ENCODE assay signal across 14 mouse cellular contexts in genomic region chr6:120443363-120444355, GRCm38 (mm10). TPM values are rescaled to one million over a fixed set of nuclear protein-coding genes. Genes with fewer than 3 reads are reported as not detected.
DNase-seq lines count a peak whose midpoint lies in the region; ATAC-seq and TF ChIP-seq lines count a peak whose summit lies in the region.
"Had no signal": no experiment of that assay in that cellular context is flagged by ENCODE, and none has a peak within 500 bp of the region (broad histone marks: within the 10 kb centered on the region; RNA-seq: fewer than 3 reads in every experiment).

No protein-coding gene starts in this region.

- no peak overlapping the region for H3K4me3 ChIP-seq in heart, embryonic 13.5 days
- no peak overlapping the region for H3K4me3 ChIP-seq in embryonic facial prominence, embryonic 15.5 days (replicated peaks)
- no peak overlapping the region for H3K4me3 ChIP-seq in intestine, embryonic 15.5 days (replicated peaks)
- H3K4me3 ChIP-seq in kidney, postnatal 0 days (replicated peaks; ENCODE audit: low read depth, low read length), result no peak overlapping the region
- no peak overlapping the region for H3K4me3 ChIP-seq in hindbrain, embryonic 13.5 days
- H3K4me3 ChIP-seq: limb, embryonic 13.5 days had no signal

- intact Hi-C loops in heart, postnatal 14 days (cut with DNase I), result no loop called here

- WGBS in heart, embryonic 13.5 days, result 55% methylated on average over 14 of the region's 14 CpGs
- WGBS in embryonic facial prominence, embryonic 15.5 days, result 64% methylated on average over 14 of the region's 14 CpGs
- WGBS in intestine, embryonic 15.5 days, result 67% methylated on average over 14 of the region's 14 CpGs
- WGBS in kidney, postnatal 0 days, result 59% methylated on average over 14 of the region's 14 CpGs
- 87% methylated on average over 14 of the region's 14 CpGs for WGBS in hindbrain, embryonic 13.5 days

- H3K36me3 ChIP-seq in heart, embryonic 13.5 days, result peaks cover 49% of the 10 kb centered on the region
- H3K36me3 ChIP-seq in embryonic facial prominence, embryonic 15.5 days, result peaks cover 25% of the 10 kb centered on the region
- H3K36me3 ChIP-seq in intestine, embryonic 15.5 days, result peaks cover 8% of the 10 kb centered on the region; the same call in 1 of the 2 replicates
- peaks cover 24% of the 10 kb centered on the region for H3K36me3 ChIP-seq in kidney, postnatal 0 days (ENCODE audit: insufficient read depth, low read length)
- H3K36me3 ChIP-seq in hindbrain, embryonic 13.5 days, result peaks cover 34% of the 10 kb centered on the region

- peak overlapping the region; percentile 24 for H3K4me2 ChIP-seq in heart, embryonic 13.5 days
- no peak overlapping the region for H3K4me2 ChIP-seq in embryonic facial prominence, embryonic 15.5 days (replicated peaks)
- no peak overlapping the region for H3K4me2 ChIP-seq in intestine, embryonic 15.5 days (replicated peaks)
- H3K4me2 ChIP-seq in kidney, postnatal 0 days (ENCODE audit: low read length), result no peak overlapping the region
- H3K4me2 ChIP-seq in hindbrain, embryonic 13.5 days, result no peak overlapping the region
- H3K4me2 ChIP-seq: limb, embryonic 13.5 days had no signal

- no peak for ATAC-seq in heart, embryonic 13.5 days (ENCODE audit: extremely low read depth, insufficient number of reproducible peaks, low FRiP score, low TSS enrichment)
- no peak for ATAC-seq in embryonic facial prominence, embryonic 15.5 days (ENCODE audit: insufficient number of reproducible peaks, low FRiP score, low TSS enrichment, low read depth)
- peak; percentile 67; the same call in 1 of the 2 replicates for ATAC-seq in intestine, embryonic 15.5 days
- 0 out of 2 replicates have a peak, but pooled peaks have one; percentile 35 for ATAC-seq in kidney, postnatal 0 days (replicated peaks; ENCODE audit: low FRiP score, low read depth)
- no peak for ATAC-seq in hindbrain, embryonic 13.5 days (ENCODE audit: low FRiP score)
- ATAC-seq in granulocyte monocyte progenitor cell, adult 5-6 weeks (replicated peaks; ENCODE audit: poor library complexity, severe bottlenecking), result no peak

- no peak for TF ChIP-seq CTCF in kidney, postnatal 0 days (IDR thresholded peaks at IDR 0.05; ENCODE audit: low read depth)

- no peak for DNase-seq in heart, postnatal 14 days
- DNase-seq in kidney, postnatal 0 days (ENCODE audit: low spot score), result no peak
- no peak for DNase-seq in frontal cortex, postnatal 10 days (ENCODE audit: low spot score in 2 of 2)
- DNase-seq: adrenal gland, postnatal 36 days; cerebellum, adult 9-11 months; lung, adult 2 months; midbrain, embryonic 14.5 days; spleen, adult 18-20 months had no signal

- peak overlapping the region; percentile 68 for H3K27ac ChIP-seq in heart, embryonic 13.5 days (replicated peaks)
- H3K27ac ChIP-seq in embryonic facial prominence, embryonic 15.5 days (replicated peaks), result peak overlapping the region; percentile 17; the same call in 1 of the 2 replicates
- no peak overlapping the region for H3K27ac ChIP-seq in intestine, embryonic 15.5 days
- peak overlapping the region; percentile 38; the same call in 1 of the 2 replicates for H3K27ac ChIP-seq in kidney, postnatal 0 days
- no peak overlapping the region for H3K27ac ChIP-seq in hindbrain, embryonic 13.5 days
- H3K27ac ChIP-seq: limb, embryonic 13.5 days had no signal

- H3K9me3 ChIP-seq in heart, embryonic 13.5 days, result no peaks in the 10 kb centered on the region
- no peaks in the 10 kb centered on the region for H3K9me3 ChIP-seq in embryonic facial prominence, embryonic 15.5 days (replicated peaks)
- no peaks in the 10 kb centered on the region for H3K9me3 ChIP-seq in intestine, embryonic 15.5 days
- H3K9me3 ChIP-seq in kidney, postnatal 0 days (replicated peaks; ENCODE audit: low read length), result no peaks in the 10 kb centered on the region
- H3K9me3 ChIP-seq in hindbrain, embryonic 13.5 days, result no peaks in the 10 kb centered on the region
- H3K9me3 ChIP-seq: limb, embryonic 13.5 days had no signal

- no peaks in the 10 kb centered on the region for H3K27me3 ChIP-seq in heart, embryonic 13.5 days (replicated peaks)
- H3K27me3 ChIP-seq in embryonic facial prominence, embryonic 15.5 days, result no peaks in the 10 kb centered on the region
- no peaks in the 10 kb centered on the region for H3K27me3 ChIP-seq in intestine, embryonic 15.5 days (replicated peaks)
- H3K27me3 ChIP-seq in kidney, postnatal 0 days (ENCODE audit: insufficient read depth, low read length), result no peaks in the 10 kb centered on the region
- no peaks in the 10 kb centered on the region for H3K27me3 ChIP-seq in hindbrain, embryonic 13.5 days
- H3K27me3 ChIP-seq: limb, embryonic 13.5 days had no signal

- H3K4me1 ChIP-seq in heart, embryonic 13.5 days, result peaks cover 17% of the 10 kb centered on the region
- H3K4me1 ChIP-seq in embryonic facial prominence, embryonic 15.5 days, result no peaks in the 10 kb centered on the region
- no peaks in the 10 kb centered on the region for H3K4me1 ChIP-seq in intestine, embryonic 15.5 days (replicated peaks)
- H3K4me1 ChIP-seq in kidney, postnatal 0 days (replicated peaks; ENCODE audit: insufficient read depth, low read length), result no peaks in the 10 kb centered on the region
- no peaks in the 10 kb centered on the region for H3K4me1 ChIP-seq in hindbrain, embryonic 13.5 days (replicated peaks)

- no peak overlapping the region for H3K9ac ChIP-seq in heart, embryonic 13.5 days
- no peak overlapping the region for H3K9ac ChIP-seq in embryonic facial prominence, embryonic 15.5 days
- no peak overlapping the region for H3K9ac ChIP-seq in intestine, embryonic 15.5 days
- H3K9ac ChIP-seq in kidney, postnatal 0 days (ENCODE audit: low read depth, low read length), result no peak overlapping the region
- no peak overlapping the region for H3K9ac ChIP-seq in hindbrain, embryonic 13.5 days
- H3K9ac ChIP-seq: limb, embryonic 13.5 days had no signal

RNA-seq across cellular contexts. Expression of gene Il17ra, which starts 19.4 kb away (rescaled TPM):
- polyA plus RNA-seq in heart, embryonic 13.5 days (2015; fragmentation: Nextera tagmentation; extraction: Ambion mirVana), result 4.6 and 4.7 TPM in 2 replicates
- 1 to 10 TPM; 3.3 to 5.4 TPM for total RNA-seq in heart, postnatal 14 days (2021)
- 9.9 and 10.0 TPM in 2 replicates for polyA plus RNA-seq in embryonic facial prominence, embryonic 15.5 days (2015; fragmentation: Nextera tagmentation; extraction: Ambion mirVana)
- polyA plus RNA-seq in intestine, embryonic 15.5 days (2015; fragmentation: Nextera tagmentation; extraction: Ambion mirVana), result 5.2 and 6.7 TPM in 2 replicates
- 3.8 and 5.2 TPM in 2 replicates for polyA plus RNA-seq in kidney, postnatal 0 days (2015; fragmentation: Nextera tagmentation; extraction: Ambion mirVana)
- 8.9 and 9.8 TPM in 2 replicates for polyA plus RNA-seq in hindbrain, embryonic 13.5 days (2015; fragmentation: Nextera tagmentation; extraction: Ambion mirVana)
- total RNA-seq in granulocyte monocyte progenitor cell, adult 5-6 weeks (2014; fragmentation: Nextera tagmentation), result 17.1 and 29.8 TPM in 2 replicates
- total RNA-seq in granulocyte monocyte progenitor cell, adult 5-6 weeks (2017), result 17.0 and 27.7 TPM in 2 replicates

RNA-seq across cellular contexts. Expression of gene Tmem121b, which starts 49.9 kb away (rescaled TPM):
- 0.05 and 0.07 TPM in 2 replicates for polyA plus RNA-seq in heart, embryonic 13.5 days (2015; fragmentation: Nextera tagmentation; extraction: Ambion mirVana)
- under 1 TPM in 1 of 2 experiments, not detected in 1; 0.05 TPM for total RNA-seq in heart, postnatal 14 days (2021)
- polyA plus RNA-seq in embryonic facial prominence, embryonic 15.5 days (2015; fragmentation: Nextera tagmentation; extraction: Ambion mirVana), result 0.24 and 0.28 TPM in 2 replicates
- 0.05 and 0.10 TPM in 2 replicates for polyA plus RNA-seq in intestine, embryonic 15.5 days (2015; fragmentation: Nextera tagmentation; extraction: Ambion mirVana)
- 0.12 and 0.13 TPM in 2 replicates for polyA plus RNA-seq in kidney, postnatal 0 days (2015; fragmentation: Nextera tagmentation; extraction: Ambion mirVana)
- polyA plus RNA-seq in hindbrain, embryonic 13.5 days (2015; fragmentation: Nextera tagmentation; extraction: Ambion mirVana), result 3.5 and 3.9 TPM in 2 replicates
- not detected in 2 replicates for total RNA-seq in granulocyte monocyte progenitor cell, adult 5-6 weeks (2014; fragmentation: Nextera tagmentation)
- total RNA-seq in granulocyte monocyte progenitor cell, adult 5-6 weeks (2017), result not detected in 2 replicates

Comparison
In these comparisons a context has a peak if more than half of its experiments do, and no peak if none do; other contexts are left out.
1. ATAC-seq: peak in intestine, embryonic 15.5 days (single experiment) and kidney, postnatal 0 days (single experiment); none in heart, embryonic 13.5 days (single experiment), embryonic facial prominence, embryonic 15.5 days (single experiment), hindbrain, embryonic 13.5 days (single experiment) and granulocyte monocyte progenitor cell, adult 5-6 weeks (single experiment).
2. H3K27ac ChIP-seq: peak in heart, embryonic 13.5 days (single experiment), embryonic facial prominence, embryonic 15.5 days (single experiment) and kidney, postnatal 0 days (single experiment); none in intestine, embryonic 15.5 days (single experiment) and hindbrain, embryonic 13.5 days (single experiment).